Mouse (Mus musculus) spleen, adult 2 months (tissue): ENCODE data around the gene Cntd1.

ENCODE experiments used
- CTCF ChIP-seq: fragments of 200-500 bp; IDR thresholded peaks from 2 replicates; pipeline ENCODE4 v1.5.1; 2011; ENCODE audit warnings: mild to moderate bottlenecking, inconsistent platforms; ENCODE audit not compliant: insufficient read depth, insufficient read length, insufficient replicate concordance; ENCODE audit errors: extremely low read depth
- POLR2A ChIP-seq: fragments of 200-500 bp; IDR thresholded peaks from 2 replicates; pipeline ENCODE4 v1.6.1; 2011; ENCODE audit warnings: low read depth, low read length, inconsistent platforms

DNA sequence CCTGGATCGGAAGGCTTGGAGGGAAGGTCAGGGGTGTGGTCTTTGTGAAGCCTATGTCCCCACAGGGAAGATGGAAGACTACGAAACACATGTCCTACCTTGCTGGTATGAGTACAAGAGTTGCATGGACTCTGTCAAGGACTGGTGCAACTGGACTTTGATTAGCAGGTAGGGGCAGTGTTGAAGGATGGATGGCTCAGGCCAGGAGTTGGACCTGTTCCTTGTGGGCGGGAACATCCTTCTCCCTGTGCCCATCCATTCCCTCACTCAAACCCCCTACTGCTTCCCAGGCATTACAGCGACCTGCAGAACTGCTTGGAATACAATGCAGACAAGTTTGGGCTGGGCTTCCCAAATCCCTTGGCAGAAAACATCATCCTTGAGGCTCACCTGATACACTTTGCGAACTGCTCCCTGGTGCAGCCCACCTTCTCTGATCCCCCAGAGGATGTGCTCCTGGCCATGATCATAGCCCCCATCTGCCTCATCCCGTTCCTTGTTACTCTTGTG lies 31.2 kb upstream of the Cntd1 start:
- no peak for TF ChIP-seq POLR2A
- TF ChIP-seq CTCF = no peak
